Mouse (Mus musculus) erythroblast, embryonic 14.5 days (primary cell): Measurements from ENCODE around the gene Espnl.

Experiments used
- GATA1 ChIP-seq: IDR thresholded peaks from 2 replicates; pipeline ENCODE4 v1.6.1; 2012; ENCODE audit warnings: low read length, inconsistent platforms, mixed read lengths
- TAL1 ChIP-seq: IDR thresholded peaks from 3 replicates; pipeline ENCODE4 v1.6.1; 2012; ENCODE audit warnings: low read length, inconsistent platforms, mixed read lengths

DNA sequence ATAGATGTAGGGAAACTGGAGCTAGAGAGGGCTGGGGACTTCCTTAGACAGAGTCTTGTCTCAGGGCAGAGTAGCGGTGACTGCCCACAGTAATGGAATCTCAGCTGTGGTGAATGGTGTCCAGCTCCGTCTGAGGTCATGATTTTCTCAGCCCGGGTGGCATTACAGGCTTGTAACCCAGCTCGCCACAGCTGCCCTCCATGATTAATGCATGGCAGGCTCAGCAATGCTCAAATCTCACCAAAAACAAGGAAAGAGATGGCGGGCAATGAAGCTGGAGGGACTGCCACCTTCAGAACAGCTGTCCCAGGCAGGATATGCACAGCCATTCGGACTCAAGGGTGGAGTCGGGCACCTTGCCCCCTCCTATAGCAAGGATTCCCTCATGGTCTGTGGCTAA lies 15.5 kb downstream of the Espnl start:
- TF ChIP-seq TAL1: no peak
- TF ChIP-seq GATA1: no peak
